Mouse (Mus musculus): ENCODE data around the gene Lkaaear1. TPM values are rescaled to one million over a fixed set of nuclear protein-coding genes. Genes with fewer than 3 reads are reported as not detected.
A peak's percentile ranks its signal among the peaks of the same experiment; 100 is the strongest.

Lkaaear1 gene
- total RNA-seq, 1 experiment = not detected

GRCm38 (mm10) chr2:181680716-181681117 is 17.5 kb downstream of the Lkaaear1 start:
- Histone ChIP-seq H3K4me1 (ENCODE audit: control insufficient read depth in 2 of 2, insufficient read depth in 2 of 2, low read length in 2 of 2, poor library complexity in 1 of 2) (no peaks in the 10 kb centered on the region; a peak in 1 of 4 replicates), H3K27ac (ENCODE audit: insufficient read depth, low read depth, low read length, poor library complexity, severe bottlenecking) (no peak overlapping the region), H3K9me3 (ENCODE audit: control insufficient read depth, insufficient read depth, low read depth, low read length) (no peaks in the 10 kb centered on the region), H3K36me3 (ENCODE audit: control insufficient read depth, insufficient read depth, low read length, poor library complexity, severe bottlenecking) (no peaks in the 10 kb centered on the region), H3K4me3 (ENCODE audit: insufficient read depth in 1 of 2, low read depth in 1 of 2, low read length in 2 of 2, poor library complexity in 1 of 2, severe bottlenecking in 1 of 2) (peak overlapping the region; percentile 65 to 68), H3K9ac (ENCODE audit: insufficient read depth, low read depth, low read length, poor library complexity, severe bottlenecking) (peak overlapping the region; percentile 60)
- in situ Hi-C loops (cut with MboI; ENCODE audit: low sequenced_read_pairs in 2 of 2, unreplicated experiment in 2 of 2) = no loop called here
- TF ChIP-seq CHD2 (IDR thresholded peaks at IDR 0.05; ENCODE audit: low read depth, low read length) (no peak), ZC3H11A (IDR thresholded peaks at IDR 0.05; ENCODE audit: borderline replicate concordance, low read depth, low read length) (no peak), MAFK (IDR thresholded peaks at IDR 0.05; ENCODE audit: insufficient read depth, low read depth, low read length) (no peak), ZNF384 (IDR thresholded peaks at IDR 0.05; ENCODE audit: low read depth, low read length) (no peak), HCFC1 (IDR thresholded peaks at IDR 0.05; ENCODE audit: borderline replicate concordance, insufficient read depth, low read length) (no peak)
- DNase-seq (ENCODE audit: low read depth, low spot score) = no peak

- no peak for DNase-seq (ENCODE audit: low read depth, low spot score)
- H3K9ac ChIP-seq (ENCODE audit: insufficient read depth, low read depth, low read length, poor library complexity, severe bottlenecking) = peak within 1 kb of the TSS; percentile 74
- H3K4me3 ChIP-seq (ENCODE audit: insufficient read depth in 1 of 2, low read depth in 1 of 2, low read length in 2 of 2, poor library complexity in 1 of 2, severe bottlenecking in 1 of 2) = peak within 1 kb of the TSS; percentile 65 to 68
- no peak within 1 kb of the TSS for H3K27ac ChIP-seq (ENCODE audit: insufficient read depth, low read depth, low read length, poor library complexity, severe bottlenecking)
- in situ Hi-C loops (cut with MboI; ENCODE audit: low sequenced_read_pairs in 2 of 2, unreplicated experiment in 2 of 2) = no loop called here
- no peaks in the 10 kb centered on the region for H3K9me3 ChIP-seq (ENCODE audit: control insufficient read depth, insufficient read depth, low read depth, low read length)
- peak; percentile 32; the same call in 1 of the 2 replicates for TF ChIP-seq MAFK (IDR thresholded peaks at IDR 0.05; ENCODE audit: insufficient read depth, low read depth, low read length)
- no peak for TF ChIP-seq CHD2 (IDR thresholded peaks at IDR 0.05; ENCODE audit: low read depth, low read length)
- TF ChIP-seq HCFC1 (IDR thresholded peaks at IDR 0.05; ENCODE audit: borderline replicate concordance, insufficient read depth, low read length) = peak; percentile 89
- peak; percentile 99 for TF ChIP-seq ZNF384 (IDR thresholded peaks at IDR 0.05; ENCODE audit: low read depth, low read length)
- H3K4me1 ChIP-seq (ENCODE audit: control insufficient read depth in 2 of 2, insufficient read depth in 2 of 2, low read length in 2 of 2, poor library complexity in 1 of 2) = peaks cover 0 to 2% of the 10 kb centered on the region in 2 experiments; a peak in 1 of 4 replicates
- no peaks in the 10 kb centered on the region for H3K36me3 ChIP-seq (ENCODE audit: control insufficient read depth, insufficient read depth, low read length, poor library complexity, severe bottlenecking)
These were observed 18.1 kb downstream of the Lkaaear1 start, which contains the start of gene Tcea2 for GRCm38 (mm10) chr2:181679951-181680715. Gene Tcea2, plus strand, starts transcription at chr2:181680310.

GRCm38 (mm10) chr2:181678780-181679179 is 19.5 kb downstream of the Lkaaear1 start:
- DNase-seq (ENCODE audit: low read depth, low spot score) = peak; percentile 71
- Histone ChIP-seq H3K36me3 (ENCODE audit: control insufficient read depth, insufficient read depth, low read length, poor library complexity, severe bottlenecking) (no peaks in the 10 kb centered on the region), H3K27ac (ENCODE audit: insufficient read depth, low read depth, low read length, poor library complexity, severe bottlenecking) (no peak overlapping the region), H3K4me1 (ENCODE audit: control insufficient read depth in 2 of 2, insufficient read depth in 2 of 2, low read length in 2 of 2, poor library complexity in 1 of 2) (peaks cover 0 to 7% of the 10 kb centered on the region in 2 experiments; a peak in 1 of 4 replicates), H3K4me3 (ENCODE audit: insufficient read depth in 1 of 2, low read depth in 1 of 2, low read length in 2 of 2, poor library complexity in 1 of 2, severe bottlenecking in 1 of 2) (no peak overlapping the region), H3K9me3 (ENCODE audit: control insufficient read depth, insufficient read depth, low read depth, low read length) (no peaks in the 10 kb centered on the region), H3K9ac (ENCODE audit: insufficient read depth, low read depth, low read length, poor library complexity, severe bottlenecking) (no peak overlapping the region)
- in situ Hi-C loops (cut with MboI; ENCODE audit: low sequenced_read_pairs in 2 of 2, unreplicated experiment in 2 of 2) = no loop called here
- TF ChIP-seq HCFC1 (IDR thresholded peaks at IDR 0.05; ENCODE audit: borderline replicate concordance, insufficient read depth, low read length) (peak; percentile 51; the same call in 1 of the 2 replicates), MAFK (IDR thresholded peaks at IDR 0.05; ENCODE audit: insufficient read depth, low read depth, low read length) (no peak), CHD2 (IDR thresholded peaks at IDR 0.05; ENCODE audit: low read depth, low read length) (no peak), ZNF384 (IDR thresholded peaks at IDR 0.05; ENCODE audit: low read depth, low read length) (peak; percentile 82), ZC3H11A (IDR thresholded peaks at IDR 0.05; ENCODE audit: borderline replicate concordance, low read depth, low read length) (peak; percentile 92)

- Histone ChIP-seq H3K4me1 (ENCODE audit: control insufficient read depth in 2 of 2, insufficient read depth in 2 of 2, low read length in 2 of 2, poor library complexity in 1 of 2) (peaks cover 0 to 10% of the 10 kb centered on the region in 2 experiments; a peak in 1 of 4 replicates), H3K27ac (ENCODE audit: insufficient read depth, low read depth, low read length, poor library complexity, severe bottlenecking) (no peak overlapping the region), H3K9ac (ENCODE audit: insufficient read depth, low read depth, low read length, poor library complexity, severe bottlenecking) (no peak overlapping the region), H3K9me3 (ENCODE audit: control insufficient read depth, insufficient read depth, low read depth, low read length) (no peaks in the 10 kb centered on the region), H3K4me3 (ENCODE audit: insufficient read depth in 1 of 2, low read depth in 1 of 2, low read length in 2 of 2, poor library complexity in 1 of 2, severe bottlenecking in 1 of 2) (no peak overlapping the region), H3K36me3 (ENCODE audit: control insufficient read depth, insufficient read depth, low read length, poor library complexity, severe bottlenecking) (no peaks in the 10 kb centered on the region)
- TF ChIP-seq ZC3H11A (IDR thresholded peaks at IDR 0.05; ENCODE audit: borderline replicate concordance, low read depth, low read length) (no peak), HCFC1 (IDR thresholded peaks at IDR 0.05; ENCODE audit: borderline replicate concordance, insufficient read depth, low read length) (no peak), CHD2 (IDR thresholded peaks at IDR 0.05; ENCODE audit: low read depth, low read length) (no peak), MAFK (IDR thresholded peaks at IDR 0.05; ENCODE audit: insufficient read depth, low read depth, low read length) (no peak), ZNF384 (IDR thresholded peaks at IDR 0.05; ENCODE audit: low read depth, low read length) (no peak)
- no peak for DNase-seq (ENCODE audit: low read depth, low spot score)
- in situ Hi-C loops (cut with MboI; ENCODE audit: low sequenced_read_pairs in 2 of 2, unreplicated experiment in 2 of 2) = no loop called here
These were observed 20.5 kb downstream of the Lkaaear1 start for GRCm38 (mm10) chr2:181677755-181678098.

All from ES-E14 (cell line).